Mouse (Mus musculus): ENCODE data around the gene Zdbf2. TPM values are rescaled to one million over a fixed set of nuclear protein-coding genes. Genes with fewer than 3 reads are reported as not detected.

The Zdbf2 gene
- total RNA-seq (2017) = 0.12 TPM in 1 of 2 replicates, not detected in the other

- no peak for ATAC-seq (ENCODE audit: extremely low read depth, insufficient number of reproducible peaks, low FRiP score, poor library complexity, severe bottlenecking)
These were observed at the start of gene Zdbf2 for GRCm38 (mm10) chr1:63272741-63273338. Gene Zdbf2, plus strand, starts transcription at chr1:63273265.

- no peak for ATAC-seq (ENCODE audit: extremely low read depth, insufficient number of reproducible peaks, low FRiP score, poor library complexity, severe bottlenecking)
These were observed 48.1 kb upstream of the Zdbf2 start for GRCm38 (mm10) chr1:63225009-63225408.

- ATAC-seq (ENCODE audit: extremely low read depth, insufficient number of reproducible peaks, low FRiP score, poor library complexity, severe bottlenecking) = no peak
These were observed 47.2 kb upstream of the Zdbf2 start for GRCm38 (mm10) chr1:63225890-63226289.

DNA sequence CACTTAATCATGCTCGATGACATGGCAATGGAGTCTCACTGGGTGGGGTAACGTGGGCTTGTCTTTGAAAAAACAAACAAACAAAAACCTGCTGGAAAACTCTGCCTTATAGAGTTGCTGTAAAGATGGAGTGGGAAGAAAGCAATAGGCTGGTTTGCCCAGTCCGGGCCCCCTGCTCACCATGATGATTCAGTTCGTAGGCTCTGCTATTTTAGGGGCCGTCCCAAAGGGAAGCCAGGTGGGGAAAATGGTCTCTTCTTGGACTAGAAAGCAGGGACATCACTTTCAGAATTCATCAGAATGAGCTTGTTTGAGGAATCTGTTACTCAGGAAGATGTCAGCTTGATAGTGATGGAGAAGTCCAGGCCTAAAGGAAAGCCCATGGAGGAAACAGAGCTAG is 45.8 kb upstream of the Zdbf2 start:
- ATAC-seq (ENCODE audit: extremely low read depth, insufficient number of reproducible peaks, low FRiP score, poor library complexity, severe bottlenecking) = no peak

DNA sequence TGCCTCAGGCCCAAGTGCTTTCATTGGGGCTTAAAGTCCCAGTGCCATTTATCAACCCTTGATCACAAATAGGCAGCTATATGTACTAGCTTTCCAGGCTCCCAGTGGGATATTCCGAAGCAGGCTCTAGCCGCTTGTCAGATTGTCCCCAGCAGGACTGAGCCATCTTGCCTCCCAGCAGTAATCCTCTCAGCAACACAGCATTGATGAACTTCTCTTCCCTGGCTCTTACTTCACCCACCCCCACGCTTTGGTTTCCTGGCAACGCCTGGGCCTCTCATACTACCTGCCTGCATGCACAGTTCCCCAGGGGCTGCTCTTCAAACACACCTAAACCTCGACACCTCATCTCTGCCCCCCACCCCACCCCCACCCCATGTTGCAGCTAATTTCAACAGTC is 35.7 kb upstream of the Zdbf2 start:
- ATAC-seq (ENCODE audit: extremely low read depth, insufficient number of reproducible peaks, low FRiP score, poor library complexity, severe bottlenecking) = no peak

DNA sequence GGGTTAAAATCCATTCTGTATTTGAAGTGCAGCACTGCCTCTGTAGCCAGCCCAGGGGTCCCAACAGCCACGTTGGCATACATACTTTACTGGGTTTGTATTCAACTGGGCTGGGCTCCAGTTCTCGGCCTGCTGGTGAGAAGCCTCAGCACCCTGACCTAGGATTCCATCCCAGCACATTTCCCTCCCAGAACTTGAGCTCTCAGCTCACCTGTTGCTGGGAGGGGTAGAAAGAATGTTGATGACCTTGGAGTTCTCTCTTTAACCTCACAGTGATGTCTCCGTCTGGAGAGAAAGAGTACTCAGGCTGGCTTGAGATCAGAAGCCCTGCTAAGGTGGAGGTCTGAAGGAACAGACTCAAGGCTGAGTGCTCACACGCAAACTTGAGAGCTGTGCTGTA is 33.8 kb upstream of the Zdbf2 start:
- no peak for ATAC-seq (ENCODE audit: extremely low read depth, insufficient number of reproducible peaks, low FRiP score, poor library complexity, severe bottlenecking)

- no peak for ATAC-seq (ENCODE audit: extremely low read depth, insufficient number of reproducible peaks, low FRiP score, poor library complexity, severe bottlenecking)
These were observed 33.3 kb upstream of the Zdbf2 start for GRCm38 (mm10) chr1:63239751-63240150.

DNA sequence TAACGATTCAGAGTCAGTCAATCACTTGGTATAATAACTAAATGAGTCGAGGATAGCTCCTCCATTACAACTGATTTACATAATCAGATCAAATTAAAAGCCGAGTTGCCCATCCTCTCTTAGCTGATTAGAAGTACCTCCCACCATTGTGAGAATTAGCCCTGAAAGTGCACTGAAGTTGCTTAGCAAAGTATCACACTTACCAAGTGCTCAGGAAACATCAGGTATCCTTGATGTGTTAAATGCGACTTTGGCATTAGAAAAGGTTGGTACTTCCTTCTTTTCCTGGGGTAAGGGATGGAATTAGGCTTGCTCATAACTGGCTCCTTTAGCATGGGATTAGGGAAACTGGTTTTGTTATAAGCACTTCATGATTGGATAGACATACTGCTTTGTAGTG is 29.2 kb upstream of the Zdbf2 start:
- ATAC-seq (ENCODE audit: extremely low read depth, insufficient number of reproducible peaks, low FRiP score, poor library complexity, severe bottlenecking) = no peak

GRCm38 (mm10) chr1:63246862-63247521 is 26.1 kb upstream of the Zdbf2 start:
- ATAC-seq (ENCODE audit: extremely low read depth, insufficient number of reproducible peaks, low FRiP score, poor library complexity, severe bottlenecking) = no peak

- ATAC-seq (ENCODE audit: extremely low read depth, insufficient number of reproducible peaks, low FRiP score, poor library complexity, severe bottlenecking) = no peak
These were observed 25.2 kb upstream of the Zdbf2 start for GRCm38 (mm10) chr1:63247831-63248359.

DNA sequence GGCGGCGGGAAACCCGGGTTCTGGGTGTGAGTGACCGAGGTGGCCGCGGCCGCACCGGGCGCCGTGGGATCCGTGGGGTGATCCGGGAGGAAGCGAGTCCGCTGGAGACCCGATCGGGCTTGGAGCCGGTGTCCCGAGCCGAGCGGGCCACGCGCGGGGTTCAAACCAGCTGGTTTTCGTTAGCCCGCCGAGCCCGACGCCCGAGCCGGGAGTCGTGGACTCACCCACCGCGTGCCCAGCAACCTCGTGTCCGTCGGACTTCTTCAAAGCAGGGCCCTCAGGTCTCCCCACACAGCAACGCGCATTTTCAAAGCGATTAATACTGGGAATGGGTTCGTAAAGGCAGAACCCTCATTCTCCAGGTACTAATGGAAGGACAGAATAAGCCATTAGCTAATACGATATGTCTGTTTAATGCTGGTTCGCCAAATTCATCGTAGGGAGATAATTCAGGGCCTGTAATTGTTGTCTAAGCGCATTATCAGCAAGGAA is 24.7 kb upstream of the Zdbf2 start:
- no peak for ATAC-seq (ENCODE audit: extremely low read depth, insufficient number of reproducible peaks, low FRiP score, poor library complexity, severe bottlenecking)

- ATAC-seq (ENCODE audit: extremely low read depth, insufficient number of reproducible peaks, low FRiP score, poor library complexity, severe bottlenecking) = no peak
These were observed 23.8 kb upstream of the Zdbf2 start for GRCm38 (mm10) chr1:63249261-63249660.

- ATAC-seq (ENCODE audit: extremely low read depth, insufficient number of reproducible peaks, low FRiP score, poor library complexity, severe bottlenecking) = no peak
These were observed 20.5 kb upstream of the Zdbf2 start for GRCm38 (mm10) chr1:63252351-63253209.

GRCm38 (mm10) chr1:63253291-63253690 is 19.8 kb upstream of the Zdbf2 start:
- ATAC-seq (ENCODE audit: extremely low read depth, insufficient number of reproducible peaks, low FRiP score, poor library complexity, severe bottlenecking) = no peak

DNA sequence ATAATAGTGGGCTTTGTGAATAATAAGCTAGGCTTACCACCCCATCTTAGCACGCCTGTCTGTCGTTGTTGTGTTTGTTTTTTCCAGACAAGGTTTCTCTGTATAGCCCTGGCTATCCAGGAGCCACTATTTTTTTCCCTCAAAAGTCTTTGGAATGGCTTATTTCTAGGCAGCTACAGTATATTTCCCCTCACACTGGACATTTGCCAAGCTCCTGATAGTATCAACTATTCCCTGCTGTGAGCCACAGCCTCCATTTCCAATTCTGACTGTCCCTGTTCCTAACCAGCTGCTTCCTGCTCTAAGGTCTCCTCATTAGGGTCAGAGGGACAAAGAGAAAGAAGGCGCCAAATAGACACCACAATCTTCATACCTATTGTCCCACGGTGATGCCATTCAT is 18.0 kb upstream of the Zdbf2 start:
- ATAC-seq (ENCODE audit: extremely low read depth, insufficient number of reproducible peaks, low FRiP score, poor library complexity, severe bottlenecking) = no peak

DNA sequence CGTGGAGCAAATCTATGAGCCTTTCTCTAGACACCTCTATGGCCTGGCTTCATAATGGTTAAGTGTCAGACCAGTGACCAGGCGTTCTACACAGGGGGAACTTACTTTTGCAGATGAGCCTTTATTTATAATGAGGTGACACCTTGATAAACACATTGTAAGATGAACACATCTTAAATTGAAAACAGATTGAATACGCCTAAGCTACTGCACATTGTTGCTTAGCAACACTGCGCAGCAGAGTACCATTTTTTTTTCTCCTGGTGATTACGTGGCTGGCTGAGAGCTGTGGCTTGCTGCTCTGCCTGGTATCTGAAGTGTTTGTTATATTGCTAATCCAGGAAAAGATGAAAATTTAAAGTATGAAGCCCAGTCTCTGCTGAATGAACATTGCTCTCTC is 17.0 kb upstream of the Zdbf2 start:
- ATAC-seq (ENCODE audit: extremely low read depth, insufficient number of reproducible peaks, low FRiP score, poor library complexity, severe bottlenecking) = no peak

GRCm38 (mm10) chr1:63258501-63258900 is 14.6 kb upstream of the Zdbf2 start:
- no peak for ATAC-seq (ENCODE audit: extremely low read depth, insufficient number of reproducible peaks, low FRiP score, poor library complexity, severe bottlenecking)

- no peak for ATAC-seq (ENCODE audit: extremely low read depth, insufficient number of reproducible peaks, low FRiP score, poor library complexity, severe bottlenecking)
These were observed 13.7 kb upstream of the Zdbf2 start for GRCm38 (mm10) chr1:63259271-63259830.
